Mouse (Mus musculus) CH12.LX (cell line): ENCODE data around the gene Gm20715. TPM values are rescaled to one million over a fixed set of nuclear protein-coding genes. Genes with fewer than 3 reads are reported as not detected.

Source experiments
- DNase-seq: peaks from one replicate; pipeline ENCODE4 v3.0.0-alpha.2; 2013; ENCODE audit errors: extremely low read depth
- H3K27ac ChIP-seq: 2 replicates; pipeline ENCODE4 v1.5.1; 2012; ENCODE audit warnings: low read depth, mild to moderate bottlenecking, control low read depth, moderate library complexity; ENCODE audit not compliant: insufficient read depth
- H3K27me3 ChIP-seq: replicated peaks from 2 replicates; pipeline ENCODE3; 2012; ENCODE audit warnings: inconsistent platforms
- H3K36me3 ChIP-seq, 2 experiments: replicated peaks in 1 of 2; 2 replicates each; pipeline versions ENCODE3 to v1.6.1; 2012; ENCODE audit warnings: inconsistent platforms in 1 of 2, low read length in 1 of 2, mild to moderate bottlenecking in 1 of 2, mixed read lengths in 1 of 2, moderate library complexity in 1 of 2; ENCODE audit not compliant: control insufficient read depth in 1 of 2, insufficient read depth in 1 of 2
- H3K4me1 ChIP-seq, 2 experiments: 2 replicates each; pipeline ENCODE4 v1.6.1; 2012; ENCODE audit warnings: inconsistent platforms in 1 of 2, moderate library complexity in 1 of 2; ENCODE audit not compliant: insufficient read depth in 2 of 2, control insufficient read depth in 1 of 2
- H3K4me2 ChIP-seq: 2 replicates; pipeline ENCODE4 v1.6.1; 2012; ENCODE audit warnings: low read depth, mild to moderate bottlenecking, control low read depth; ENCODE audit not compliant: poor library complexity, insufficient read depth, severe bottlenecking
- H3K4me3 ChIP-seq, 3 experiments: fragments of 150-350 bp in 1 of 3; sonication (generic) in 1 of 3; replicated peaks in 1 of 3; 2 replicates each; pipeline versions ENCODE3 to v1.5.1; 2011 to 2012; ENCODE audit warnings: low read depth in 2 of 3, low read length in 2 of 3, mild to moderate bottlenecking in 2 of 3, moderate library complexity in 2 of 3, control low read depth in 1 of 3, improper control_type of control experiment in 1 of 3, inconsistent platforms in 1 of 3, mixed read lengths in 1 of 3; ENCODE audit not compliant: poor library complexity in 1 of 3
- H3K79me2 ChIP-seq: replicated peaks from 2 replicates; pipeline ENCODE4 v1.6.1; 2012; ENCODE audit warnings: mild to moderate bottlenecking, moderate library complexity; ENCODE audit not compliant: control insufficient read depth, poor library complexity, insufficient read depth, severe bottlenecking; ENCODE audit errors: extremely low read depth
- H3K9ac ChIP-seq: 2 replicates; pipeline ENCODE4 v1.6.1; 2012; ENCODE audit warnings: low read depth, mild to moderate bottlenecking, control low read depth, moderate library complexity; ENCODE audit not compliant: insufficient read depth
- H3K9me3 ChIP-seq: replicated peaks from 2 replicates; pipeline ENCODE3; 2012; ENCODE audit warnings: low read length, inconsistent platforms, mixed read lengths
- BHLHE40 ChIP-seq: IDR thresholded peaks from 2 replicates; pipeline ENCODE4 v1.6.1; 2011; ENCODE audit warnings: mild to moderate bottlenecking, low read depth, low read length, improper control_type of control experiment
- CHD2 ChIP-seq: IDR thresholded peaks from 2 replicates; pipeline ENCODE4 v1.6.1; 2011; ENCODE audit warnings: low read length, improper control_type of control experiment
- E2F4 ChIP-seq: IDR thresholded peaks from 2 replicates; pipeline ENCODE4 v1.6.1; 2011; ENCODE audit warnings: low read depth, low read length, improper control_type of control experiment; ENCODE audit not compliant: insufficient replicate concordance
- ELF1 ChIP-seq: IDR thresholded peaks from 2 replicates; pipeline ENCODE4 v1.6.1; 2014; ENCODE audit warnings: low read depth, mild to moderate bottlenecking, inconsistent platforms, low read length, improper control_type of control experiment
- EP300 ChIP-seq: IDR thresholded peaks from 2 replicates; pipeline ENCODE4 v1.6.1; 2011; ENCODE audit warnings: low read length, improper control_type of control experiment
- HCFC1 ChIP-seq: IDR thresholded peaks from 2 replicates; pipeline ENCODE4 v1.6.1; 2012; ENCODE audit warnings: low read depth, mild to moderate bottlenecking, inconsistent platforms, low read length, improper control_type of control experiment
- IRF4 ChIP-seq: IDR thresholded peaks from 2 replicates; pipeline ENCODE4 v1.6.1; 2014; ENCODE audit warnings: low read depth, mild to moderate bottlenecking, inconsistent platforms, low read length, improper control_type of control experiment
- KAT2A ChIP-seq: IDR thresholded peaks from 2 replicates; pipeline ENCODE4 v1.6.1; 2012; ENCODE audit warnings: low read length, improper control_type of control experiment, inconsistent platforms; ENCODE audit not compliant: insufficient replicate concordance
- MAFK ChIP-seq: IDR thresholded peaks from 2 replicates; pipeline ENCODE4 v1.6.1; 2011; ENCODE audit warnings: low read length, improper control_type of control experiment; ENCODE audit not compliant: insufficient replicate concordance
- MAX ChIP-seq: IDR thresholded peaks from 2 replicates; pipeline ENCODE4 v1.6.1; 2011; ENCODE audit warnings: low read length, improper control_type of control experiment
- MEF2A ChIP-seq: IDR thresholded peaks from 2 replicates; pipeline ENCODE4 v1.6.1; 2014; ENCODE audit warnings: low read depth, mild to moderate bottlenecking, inconsistent platforms, low read length, improper control_type of control experiment, borderline replicate concordance
- PAX5 ChIP-seq: IDR thresholded peaks from 2 replicates; pipeline ENCODE4 v1.6.1; 2012; ENCODE audit warnings: low read length, inconsistent platforms, mixed read lengths
- POLR2A ChIP-seq: IDR thresholded peaks from 2 replicates; pipeline ENCODE4 v1.6.1; 2011; ENCODE audit warnings: low read depth, mild to moderate bottlenecking, improper control_type of control experiment, low read length
- POLR2AphosphoS2 ChIP-seq: IDR thresholded peaks from 2 replicates; pipeline ENCODE4 v1.6.1; 2011; ENCODE audit warnings: low read depth, low read length, improper control_type of control experiment
- RCOR1 ChIP-seq: conservative IDR thresholded peaks from 2 replicates; pipeline ENCODE4 v1.6.1; 2012; ENCODE audit warnings: low read depth, mild to moderate bottlenecking, inconsistent platforms, low read length, improper control_type of control experiment
- SIN3A ChIP-seq: IDR thresholded peaks from 2 replicates; pipeline ENCODE4 v1.6.1; 2012; ENCODE audit warnings: low read length, improper control_type of control experiment, inconsistent platforms
- SMC3 ChIP-seq: IDR thresholded peaks from 2 replicates; pipeline ENCODE4 v1.6.1; 2011; ENCODE audit warnings: low read depth, low read length, improper control_type of control experiment
- TBP ChIP-seq: conservative IDR thresholded peaks from 2 replicates; pipeline ENCODE4 v1.6.1; 2011; ENCODE audit warnings: low read depth, low read length, improper control_type of control experiment
- TCF12 ChIP-seq: IDR thresholded peaks from 2 replicates; pipeline ENCODE4 v1.6.1; 2014; ENCODE audit warnings: low read depth, mild to moderate bottlenecking, inconsistent platforms, low read length, improper control_type of control experiment
- UBTF ChIP-seq: IDR thresholded peaks from 2 replicates; pipeline ENCODE4 v1.6.1; 2012; ENCODE audit warnings: low read depth, mild to moderate bottlenecking, inconsistent platforms, low read length, improper control_type of control experiment, moderate library complexity
- USF2 ChIP-seq: conservative IDR thresholded peaks from 2 replicates; pipeline ENCODE4 v1.6.1; 2011; ENCODE audit warnings: low read depth, low read length, improper control_type of control experiment
- ZMIZ1 ChIP-seq: IDR thresholded peaks from 2 replicates; pipeline ENCODE4 v1.6.1; 2012; ENCODE audit warnings: low read depth, mild to moderate bottlenecking, inconsistent platforms, low read length, improper control_type of control experiment
- dilution Hi-C: fragments of 300-500 bp; cut with MboI; formaldehyde crosslinking; loops from 2 replicates; pipeline ENCODE4 v1.14.3; 2020; ENCODE audit warnings: low sequenced_read_pairs; ENCODE audit not compliant: extremely low pct_unique_long_range_greater_than_20kb, extremely low pct_ligation_motif_present
- in situ Hi-C: fragments of 300-500 bp; cut with MboI; formaldehyde crosslinking; loops from 3 replicates; pipeline ENCODE4 v1.14.3; 2019; ENCODE audit warnings: low sequenced_read_pairs, low pct_ligation_motif_present, low pct_unique_long_range_greater_than_20kb, mixed read lengths
- polyA plus RNA-seq: library from polyadenylated mRNA; unstranded; fragments of >175 nt; gene quantifications from 2 replicates; pipeline ENCODE4 v1.2.1, GENCODE M21; 2012; ENCODE audit warnings: low read depth; ENCODE audit not compliant: insufficient read length
- total RNA-seq, 2 experiments: library from RNA; depleted of rRNA; stranded (reverse); fragments of 300-350 nt in 1 of 2; fragments of >200 nt in 1 of 2; gene quantifications; 2 replicates each; pipeline ENCODE4 v1.2.3; 2012 to 2014

Gene Gm20715
- total and polyA plus RNA-seq, 3 experiments, result not detected

GRCm38 (mm10) chr7:6369460-6369859 lies 40.6 kb upstream of the Gm20715 start:
- H3K27me3 ChIP-seq, result peaks cover 26% of the 10 kb centered on the region
- H3K79me2 ChIP-seq, result no peaks in the 10 kb centered on the region
- in situ Hi-C loops, result loop anchor here (25.0 kb wide), 2 partner anchors 293 to 543 kb away; no protein-coding TSS in a partner anchor
- no peak overlapping the region for H3K4me3 ChIP-seq
- no peak overlapping the region for H3K4me2 ChIP-seq
- no peaks in the 10 kb centered on the region for H3K36me3 ChIP-seq
- TF ChIP-seq EP300 (no peak), ELF1 (no peak), POLR2A (no peak), PAX5 (no peak), E2F4 (no peak), SMC3 (no peak)
- H3K27ac ChIP-seq, result no peak overlapping the region
- H3K4me1 ChIP-seq, result no peaks in the 10 kb centered on the region
- no peaks in the 10 kb centered on the region for H3K9me3 ChIP-seq
- H3K9ac ChIP-seq, result no peak overlapping the region
- dilution Hi-C loops, result no loop called here
- DNase-seq, result no peak

- Histone ChIP-seq H3K27ac (no peak overlapping the region), H3K36me3 (no peaks in the 10 kb centered on the region), H3K9ac (no peak overlapping the region), H3K4me1 (no peaks in the 10 kb centered on the region)
- no peak for TF ChIP-seq E2F4
- TF ChIP-seq IRF4, result no peak
- TF ChIP-seq USF2, result no peak
- TF ChIP-seq MAFK, result no peak
- no peak for TF ChIP-seq TCF12
- TF ChIP-seq SIN3A, result no peak
- no peak for TF ChIP-seq SMC3
- TF ChIP-seq POLR2AphosphoS2, result no peak
- TF ChIP-seq RCOR1, result no peak
- TF ChIP-seq KAT2A, result no peak
- TF ChIP-seq MAX, result no peak
- no peak for TF ChIP-seq TBP
- no peak for TF ChIP-seq UBTF
- no peak for TF ChIP-seq MEF2A
- TF ChIP-seq BHLHE40, result no peak
- no peak for TF ChIP-seq CHD2
- no peak for TF ChIP-seq HCFC1
- TF ChIP-seq POLR2A, result no peak
- no peak for TF ChIP-seq ZMIZ1
- no peak for TF ChIP-seq EP300
- TF ChIP-seq, all 38 proteins: peak for 0
- H3K4me3 ChIP-seq, result no peak overlapping the region
- in situ Hi-C loops (loop anchor here (25.0 kb wide), 2 partner anchors 289 to 539 kb away; no protein-coding TSS in a partner anchor), dilution Hi-C loops (no loop called here)
- no peak for DNase-seq
- no peak overlapping the region for H3K4me2 ChIP-seq
- H3K27me3 ChIP-seq, result peaks cover 42% of the 10 kb centered on the region
- no peaks in the 10 kb centered on the region for H3K79me2 ChIP-seq
- no peaks in the 10 kb centered on the region for H3K9me3 ChIP-seq
Observed at GRCm38 (mm10) chr7:6372993-6373392, 37.1 kb upstream of the Gm20715 start.
